In the genomic region with DNA sequence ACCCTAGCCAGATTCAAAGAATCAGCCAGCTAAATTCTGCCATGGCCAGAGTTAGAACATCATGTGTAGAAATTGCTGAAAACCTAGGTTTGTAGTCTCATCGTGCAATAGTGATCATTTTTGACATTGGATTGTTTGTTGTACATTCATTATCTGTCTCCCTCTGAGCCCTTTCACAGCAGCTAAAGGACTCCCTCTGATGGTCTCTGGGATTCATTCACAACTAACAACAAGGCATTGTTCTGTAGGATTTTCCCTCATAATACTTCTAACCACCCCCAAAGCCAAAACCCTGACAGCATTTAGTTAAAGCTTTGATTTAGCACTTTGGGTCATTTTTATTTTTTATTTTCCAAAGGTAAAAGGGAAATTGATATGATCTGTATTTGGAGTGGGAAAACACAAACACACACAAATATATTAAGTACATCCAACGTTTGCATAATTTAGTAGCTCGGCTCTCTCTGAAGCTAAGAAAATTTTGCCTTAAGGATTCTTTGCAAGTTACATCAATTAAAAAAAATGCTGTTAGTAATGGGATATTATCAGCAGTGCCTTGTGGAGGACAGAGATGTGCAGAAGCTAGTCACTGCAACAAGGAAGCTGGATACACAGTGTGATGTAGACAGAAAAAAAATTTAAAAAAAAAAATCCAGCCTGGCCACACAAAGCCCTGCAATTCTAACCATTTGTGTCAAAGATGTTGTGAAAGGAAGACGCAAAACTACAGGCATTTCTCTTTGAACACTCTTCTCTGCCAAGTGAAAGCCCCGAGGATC, we compare ENCODE assay signal across 21 mouse cellular contexts.
A peak's percentile ranks its signal among the peaks of the same experiment; 100 is the strongest.
DNase-seq lines count a peak whose midpoint lies in the region; ATAC-seq and TF ChIP-seq lines count a peak whose summit lies in the region.
"Had no signal": no experiment of that assay in that cellular context is flagged by ENCODE, and none has a peak within 500 bp of the region (broad histone marks: within the 10 kb centered on the region; RNA-seq: fewer than 3 reads in every experiment).

No protein-coding gene starts in this region.

- no peaks in the 10 kb centered on the region for H3K36me3 ChIP-seq in forebrain, embryonic 11.5 days (ENCODE audit: control insufficient read depth, insufficient read depth, low read length)
- H3K36me3 ChIP-seq in forebrain, embryonic 16.5 days (ENCODE audit: control insufficient read depth, insufficient read depth), result no peaks in the 10 kb centered on the region
- H3K36me3 ChIP-seq in forebrain, embryonic 13.5 days (ENCODE audit: poor library complexity, severe bottlenecking), result no peaks in the 10 kb centered on the region
- H3K36me3 ChIP-seq in midbrain, embryonic 10.5 days, result no peaks in the 10 kb centered on the region
- no peaks in the 10 kb centered on the region for H3K36me3 ChIP-seq in intestine, postnatal 0 days (ENCODE audit: control insufficient read depth, insufficient read depth)
- H3K36me3 ChIP-seq: embryonic facial prominence, embryonic 15.5 days; heart, embryonic 15.5 days; liver, embryonic 12.5 days; lung, embryonic 15.5 days; neural tube, embryonic 15.5 days had no signal

- H3K4me2 ChIP-seq in forebrain, embryonic 11.5 days (ENCODE audit: low read depth, low read length, severe bottlenecking), result no peak overlapping the region
- H3K4me2 ChIP-seq in forebrain, embryonic 16.5 days (ENCODE audit: low read length), result no peak overlapping the region
- no peak overlapping the region for H3K4me2 ChIP-seq in forebrain, embryonic 13.5 days
- H3K4me2 ChIP-seq in intestine, postnatal 0 days (replicated peaks; ENCODE audit: low read depth), result no peak overlapping the region
- H3K4me2 ChIP-seq: embryonic facial prominence, embryonic 15.5 days; heart, embryonic 15.5 days; liver, embryonic 12.5 days; lung, embryonic 15.5 days; neural tube, embryonic 15.5 days had no signal

- no peak overlapping the region for H3K27ac ChIP-seq in forebrain, embryonic 11.5 days (ENCODE audit: low read depth, low read length)
- no peak overlapping the region for H3K27ac ChIP-seq in forebrain, embryonic 16.5 days (ENCODE audit: low read length)
- no peak overlapping the region for H3K27ac ChIP-seq in forebrain, embryonic 13.5 days
- H3K27ac ChIP-seq in midbrain, embryonic 10.5 days (replicated peaks), result peak overlapping the region; percentile 70
- H3K27ac ChIP-seq in intestine, postnatal 0 days (ENCODE audit: low read depth, low read length), result no peak overlapping the region
- H3K27ac ChIP-seq: embryonic facial prominence, embryonic 15.5 days; heart, adult 2 months; heart, embryonic 15.5 days; liver, embryonic 12.5 days; lung, embryonic 15.5 days; macrophage; neural tube, embryonic 15.5 days had no signal

- intact Hi-C loops in heart, postnatal 36 days (cut with DNase I), result no loop called here

- no peak for TF ChIP-seq CTCF in intestine, postnatal 0 days (IDR thresholded peaks at IDR 0.05; ENCODE audit: low read depth)

- no peaks in the 10 kb centered on the region; the same call in 1 of the 2 replicates for H3K4me1 ChIP-seq in forebrain, embryonic 11.5 days (replicated peaks; ENCODE audit: control insufficient read depth, insufficient read depth, low read length)
- no peaks in the 10 kb centered on the region; the same call in 1 of the 2 replicates for H3K4me1 ChIP-seq in forebrain, embryonic 16.5 days (replicated peaks; ENCODE audit: control insufficient read depth, insufficient read depth, low read length)
- no peaks in the 10 kb centered on the region for H3K4me1 ChIP-seq in forebrain, embryonic 13.5 days
- peaks cover 11% of the 10 kb centered on the region; the same call in 1 of the 2 replicates for H3K4me1 ChIP-seq in midbrain, embryonic 10.5 days
- no peaks in the 10 kb centered on the region for H3K4me1 ChIP-seq in intestine, postnatal 0 days (replicated peaks; ENCODE audit: control insufficient read depth, insufficient read depth, low read length)
- H3K4me1 ChIP-seq: embryonic facial prominence, embryonic 15.5 days; heart, embryonic 15.5 days; liver, embryonic 12.5 days; lung, embryonic 15.5 days; neural tube, embryonic 15.5 days had no signal

- WGBS in forebrain, embryonic 11.5 days, result 36% methylated on average over 5 of the region's 5 CpGs
- WGBS in forebrain, embryonic 16.5 days, result 22% methylated on average over 5 of the region's 5 CpGs
- 29% methylated on average over 5 of the region's 5 CpGs for WGBS in forebrain, embryonic 13.5 days
- 44% methylated on average over 5 of the region's 5 CpGs for WGBS in midbrain, embryonic 10.5 days
- 66% methylated on average over 5 of the region's 5 CpGs for whole genome bisulfite sequencing in intestine, postnatal 0 days

- no peak for DNase-seq in forebrain, embryonic 11.5 days (ENCODE audit: low spot score)
- no peak for DNase-seq in midbrain, embryonic 10.5 days (ENCODE audit: low spot score)
- DNase-seq in retina, embryonic 14.5 days (ENCODE audit: low spot score), result peak; percentile 28
- no peak for DNase-seq in heart, postnatal 36 days
- DNase-seq: adrenal gland, postnatal 10 days; cerebellum, adult 2 months; gastrocnemius, postnatal 10 days; heart, adult 2 months; kidney, adult 2 months; layer of hippocampus, postnatal 36 days; left cerebral cortex, postnatal 4 days; thymus, postnatal 4 days had no signal

- no peak overlapping the region for H3K4me3 ChIP-seq in forebrain, embryonic 11.5 days (ENCODE audit: low read depth, low read length)
- no peak overlapping the region for H3K4me3 ChIP-seq in forebrain, embryonic 16.5 days (replicated peaks; ENCODE audit: low read length)
- H3K4me3 ChIP-seq in forebrain, embryonic 13.5 days, result no peak overlapping the region
- no peak overlapping the region for H3K4me3 ChIP-seq in midbrain, embryonic 10.5 days
- no peak overlapping the region for H3K4me3 ChIP-seq in intestine, postnatal 0 days (ENCODE audit: low read depth, low read length)
- H3K4me3 ChIP-seq: embryonic facial prominence, embryonic 15.5 days; heart, adult 2 months; heart, embryonic 15.5 days; liver, embryonic 12.5 days; lung, embryonic 15.5 days; neural tube, embryonic 15.5 days had no signal

- H3K9ac ChIP-seq in forebrain, embryonic 11.5 days (ENCODE audit: low read length), result no peak overlapping the region
- no peak overlapping the region for H3K9ac ChIP-seq in forebrain, embryonic 16.5 days (replicated peaks; ENCODE audit: low read depth, low read length)
- no peak overlapping the region for H3K9ac ChIP-seq in forebrain, embryonic 13.5 days
- no peak overlapping the region for H3K9ac ChIP-seq in intestine, postnatal 0 days (ENCODE audit: low read depth, low read length)
- H3K9ac ChIP-seq: embryonic facial prominence, embryonic 15.5 days; heart, embryonic 15.5 days; liver, embryonic 12.5 days; lung, embryonic 15.5 days; neural tube, embryonic 15.5 days had no signal

- no peaks in the 10 kb centered on the region for H3K27me3 ChIP-seq in forebrain, embryonic 11.5 days (ENCODE audit: control insufficient read depth, insufficient read depth, low read length)
- H3K27me3 ChIP-seq in forebrain, embryonic 16.5 days (replicated peaks; ENCODE audit: control insufficient read depth, insufficient read depth, low read length), result no peaks in the 10 kb centered on the region
- H3K27me3 ChIP-seq in forebrain, embryonic 13.5 days, result no peaks in the 10 kb centered on the region
- no peaks in the 10 kb centered on the region for H3K27me3 ChIP-seq in midbrain, embryonic 10.5 days (ENCODE audit: low read depth, poor library complexity, severe bottlenecking)
- H3K27me3 ChIP-seq in intestine, postnatal 0 days (replicated peaks; ENCODE audit: control insufficient read depth, insufficient read depth, low read length), result no peaks in the 10 kb centered on the region
- H3K27me3 ChIP-seq: embryonic facial prominence, embryonic 15.5 days; heart, embryonic 15.5 days; liver, embryonic 12.5 days; lung, embryonic 15.5 days; neural tube, embryonic 15.5 days had no signal

- peak; percentile 46; the same call in 1 of the 2 replicates for ATAC-seq in forebrain, embryonic 11.5 days (replicated peaks; ENCODE audit: low FRiP score)
- ATAC-seq in forebrain, embryonic 16.5 days, result no peak
- peak; percentile 13; the same call in 1 of the 2 replicates for ATAC-seq in forebrain, embryonic 13.5 days
- ATAC-seq in intestine, postnatal 0 days, result no peak
- ATAC-seq: liver, embryonic 12.5 days had no signal

- no peaks in the 10 kb centered on the region for H3K9me3 ChIP-seq in forebrain, embryonic 11.5 days (ENCODE audit: control insufficient read depth, low read length)
- H3K9me3 ChIP-seq in forebrain, embryonic 16.5 days (ENCODE audit: control insufficient read depth, low read length), result no peaks in the 10 kb centered on the region
- no peaks in the 10 kb centered on the region for H3K9me3 ChIP-seq in forebrain, embryonic 13.5 days (replicated peaks)
- no peaks in the 10 kb centered on the region for H3K9me3 ChIP-seq in midbrain, embryonic 10.5 days (replicated peaks)
- no peaks in the 10 kb centered on the region for H3K9me3 ChIP-seq in intestine, postnatal 0 days (ENCODE audit: control insufficient read depth)
- H3K9me3 ChIP-seq: embryonic facial prominence, embryonic 15.5 days; heart, embryonic 15.5 days; liver, embryonic 12.5 days; lung, embryonic 15.5 days; neural tube, embryonic 15.5 days had no signal

Comparison
In these comparisons a context has a peak if more than half of its experiments do, and no peak if none do; other contexts are left out.
1. ATAC-seq: peak in forebrain, embryonic 11.5 days (single experiment) and forebrain, embryonic 13.5 days (single experiment); none in forebrain, embryonic 16.5 days (single experiment) and intestine, postnatal 0 days (single experiment).